ENCODE assay signal across 17 mouse cellular contexts in genomic region chr10:116957867-116958551, GRCm38 (mm10). TPM values are rescaled to one million over a fixed set of nuclear protein-coding genes. Genes with fewer than 3 reads are reported as not detected.
"Had no signal": no experiment of that assay in that cellular context is flagged by ENCODE, and none has a peak within 500 bp of the region (broad histone marks: within the 10 kb centered on the region; RNA-seq: fewer than 3 reads in every experiment).

No protein-coding gene starts in this region.

- H3K9ac ChIP-seq: limb, embryonic 15.5 days; liver, embryonic 12.5 days; lung, embryonic 14.5 days; midbrain, embryonic 12.5 days; neural tube, embryonic 13.5 days had no signal

- H3K36me3 ChIP-seq: limb, embryonic 15.5 days; liver, embryonic 12.5 days; midbrain, embryonic 12.5 days; neural tube, embryonic 13.5 days had no signal

- H3K27ac ChIP-seq: limb, embryonic 15.5 days; liver, embryonic 12.5 days; macrophage; midbrain, embryonic 12.5 days; neural tube, embryonic 13.5 days; stomach, postnatal 0 days had no signal

- H3K9me3 ChIP-seq: limb, embryonic 15.5 days; liver, embryonic 12.5 days; midbrain, embryonic 12.5 days; neural tube, embryonic 13.5 days had no signal

- H3K4me1 ChIP-seq: limb, embryonic 15.5 days; liver, embryonic 12.5 days; midbrain, embryonic 12.5 days; neural tube, embryonic 13.5 days had no signal

- DNase-seq: lung, embryonic 14.5 days; lung, postnatal 10 days; thymus, postnatal 4 days had no signal

- ATAC-seq: intestine, embryonic 16.5 days; liver, embryonic 12.5 days; midbrain, embryonic 16.5 days had no signal

- H3K4me2 ChIP-seq: limb, embryonic 15.5 days; liver, embryonic 12.5 days; lung, embryonic 14.5 days; midbrain, embryonic 12.5 days; neural tube, embryonic 13.5 days had no signal

- H3K4me3 ChIP-seq: limb, embryonic 15.5 days; liver, embryonic 12.5 days; megakaryocyte, embryonic 14.5 days; midbrain, embryonic 12.5 days; neural tube, embryonic 13.5 days had no signal

- H3K27me3 ChIP-seq: limb, embryonic 15.5 days; liver, embryonic 12.5 days; megakaryocyte, embryonic 14.5 days; midbrain, embryonic 12.5 days; neural tube, embryonic 13.5 days had no signal

RNA-seq across cellular contexts. Expression of gene Gm10271, which starts 14.4 kb away (rescaled TPM):
- total RNA-seq: layer of hippocampus, postnatal 25 days; left cerebral cortex, adult 8-10 months; left cerebral cortex, postnatal 25 days had no signal
- polyA plus RNA-seq: intestine, embryonic 16.5 days; limb, embryonic 11.5 days; limb, embryonic 15.5 days; liver, embryonic 12.5 days; liver, embryonic 16.5 days; lung, embryonic 14.5 days; macrophage; midbrain, embryonic 12.5 days; midbrain, embryonic 16.5 days; neural tube, embryonic 13.5 days; stomach, postnatal 0 days had no signal

RNA-seq across cellular contexts. Expression of gene Best3, which starts 28.1 kb away (rescaled TPM):
- polyA plus RNA-seq: intestine, embryonic 16.5 days; liver, embryonic 12.5 days; neural tube, embryonic 13.5 days had no signal
